Mouse (Mus musculus) stomach, postnatal 0 days (tissue): ENCODE measurements around the gene Brd7.

Experiments
- CTCF ChIP-seq: IDR thresholded peaks from 2 replicates; pipeline ENCODE4 v1.5.1; 2016; ENCODE audit warnings: antibody characterized with exemption, low read depth, mild to moderate bottlenecking, moderate library complexity
- EP300 ChIP-seq: optimal IDR thresholded peaks from 2 replicates; pipeline ENCODE3; 2016; ENCODE audit warnings: antibody characterized with exemption

- TF ChIP-seq EP300 (no peak), CTCF (no peak)
These were observed 54.3 kb downstream of the Brd7 start for GRCm38 (mm10) chr8:88307736-88308135.
